Mouse (Mus musculus) hematopoietic multipotent progenitor cell, adult 10-12 weeks (in vitro differentiated cells): Measurements from ENCODE around the gene Masp1. TPM values are rescaled to one million over a fixed set of nuclear protein-coding genes. Genes with fewer than 3 reads are reported as not detected.

Source experiments
- polyA plus RNA-seq: library from polyadenylated mRNA; stranded (reverse); fragments of >175 nt; gene quantifications from 2 replicates; pipeline ENCODE4 v1.2.3, GENCODE M21; 2012; ENCODE audit warnings: low replicate concordance

Gene Masp1
- not detected in 2 replicates for polyA plus RNA-seq

GRCm38 (mm10) chr16:23520235-23520871 lies at the start of gene Masp1, which contains the start of gene Rtp4:
Masp1 (minus strand) TSS chr16:23520815.
Rtp4 (plus strand) TSS chr16:23520291.

GRCm38 (mm10) chr16:23428647-23429319 lies 91.8 kb downstream of the Masp1 start, which contains the start of gene Rtp1:
Rtp1 (plus strand) TSS chr16:23429133.

Other genes starting within 250 kb of the Masp1 start
- not detected in 2 replicates for gene Rtp1, start 91.7 kb downstream of the Masp1 start, polyA plus RNA-seq
- gene Rtp4, start 524 bp downstream of the Masp1 start, polyA plus RNA-seq = 2.5 and 4.0 TPM in 2 replicates